Mouse (Mus musculus) left cerebral cortex, postnatal 4 days (tissue): ENCODE measurements around the gene Gm42421. TPM values are rescaled to one million over a fixed set of nuclear protein-coding genes. Genes with fewer than 3 reads are reported as not detected.

Experiments used
- total RNA-seq, 2 experiments: library from RNA; stranded (reverse); gene quantifications; 2 replicates each; pipeline ENCODE4 v1.2.3; 2021

Gm42421 gene
- total RNA-seq, 2 experiments from 2014 or later: 1.9 to 2.1 TPM

Other genes with a start within 250 kb of the Gm42421 start
- 10 to 100 TPM; 40.9 to 43.9 TPM for gene Usp42, start 195.9 kb upstream of the Gm42421 start, total RNA-seq
- 10 to 100 TPM; 41.1 to 42.9 TPM for gene Eif2ak1, start 110.4 kb upstream of the Gm42421 start, total RNA-seq
- gene Ankrd61, start 30.5 kb upstream of the Gm42421 start, total RNA-seq: under 1 TPM; 0.20 to 0.22 TPM
- 10 to 100 TPM; 58.1 to 59.7 TPM for gene Aimp2, start 18.3 kb upstream of the Gm42421 start, total RNA-seq
- 10 to 100 TPM; 17.2 to 23.2 TPM for gene Pms2, start 18.2 kb upstream of the Gm42421 start, total RNA-seq
- 1 to 10 TPM; 4.7 to 6.0 TPM for gene Rsph10b, start 4.9 kb downstream of the Gm42421 start, total RNA-seq
- gene Ccz1, start 86.7 kb downstream of the Gm42421 start, total RNA-seq: 10 to 100 TPM; 60.2 to 67.6 TPM
- under 1 TPM in 1 of 2 experiments, not detected in 1; 0.93 TPM for gene Ocm, start 98.5 kb downstream of the Gm42421 start, total RNA-seq
- 10 to 100 TPM; 87.1 to 89.8 TPM for gene Lmtk2, start 172.3 kb downstream of the Gm42421 start, total RNA-seq